Mouse (Mus musculus): ENCODE results near the gene Samd4b.

The Samd4b gene

DNA sequence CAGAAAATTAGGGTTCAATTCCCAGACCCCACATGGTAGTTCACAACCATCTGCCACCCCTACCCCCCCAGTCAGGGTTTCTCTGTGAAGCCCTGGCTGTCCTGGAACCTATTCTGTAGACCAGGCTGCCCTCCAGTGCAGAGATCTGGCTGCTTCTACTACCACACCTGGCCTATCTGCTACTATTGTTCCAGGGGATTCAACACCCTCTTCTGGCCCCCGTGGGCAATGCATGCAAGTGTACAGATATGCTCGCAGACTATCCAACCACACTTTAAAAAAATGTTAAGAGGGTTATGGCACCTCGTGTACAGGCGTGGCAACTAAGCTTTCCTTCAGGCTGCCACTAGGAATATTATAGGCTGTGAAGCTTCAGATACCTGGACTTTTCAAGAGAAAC is 185.1 kb downstream of the Samd4b start:
- CTCF ChIA-PET, result no interaction called here

DNA sequence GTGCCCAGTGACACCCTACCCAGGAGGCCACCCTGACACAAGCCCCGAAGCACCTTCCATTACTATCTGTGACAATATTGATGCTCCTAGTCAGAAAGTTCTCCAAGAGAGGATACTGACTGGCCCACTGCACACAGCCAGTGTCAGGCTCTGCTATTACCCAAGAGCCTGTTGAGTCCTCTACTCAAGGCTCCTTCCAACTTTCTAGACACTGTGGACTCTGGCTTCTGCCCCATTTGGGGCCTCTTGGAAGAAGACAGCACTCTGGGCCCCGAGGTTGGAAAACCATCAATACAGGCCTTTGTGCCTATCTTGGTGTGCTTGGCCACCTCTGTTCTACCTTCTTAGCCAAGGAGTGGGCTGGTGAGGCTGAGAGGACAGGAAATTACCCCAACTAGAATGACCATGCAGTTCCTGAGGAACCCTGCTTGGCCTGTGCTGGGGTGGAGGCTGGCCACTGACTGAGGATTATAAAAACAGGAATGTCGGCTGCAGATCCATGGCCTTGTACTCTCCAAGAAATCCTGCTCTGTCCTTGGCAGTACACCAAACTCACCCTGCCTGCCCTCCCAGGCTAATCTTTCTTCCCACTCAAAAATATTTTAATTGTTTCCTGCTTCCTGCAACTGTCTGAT is 187.0 kb downstream of the Samd4b start:
- CTCF ChIA-PET, result interaction anchor here (1.0 kb wide), 1 partner anchor 36 kb away, joined by 4 read pairs; no protein-coding TSS in a partner anchor

DNA sequence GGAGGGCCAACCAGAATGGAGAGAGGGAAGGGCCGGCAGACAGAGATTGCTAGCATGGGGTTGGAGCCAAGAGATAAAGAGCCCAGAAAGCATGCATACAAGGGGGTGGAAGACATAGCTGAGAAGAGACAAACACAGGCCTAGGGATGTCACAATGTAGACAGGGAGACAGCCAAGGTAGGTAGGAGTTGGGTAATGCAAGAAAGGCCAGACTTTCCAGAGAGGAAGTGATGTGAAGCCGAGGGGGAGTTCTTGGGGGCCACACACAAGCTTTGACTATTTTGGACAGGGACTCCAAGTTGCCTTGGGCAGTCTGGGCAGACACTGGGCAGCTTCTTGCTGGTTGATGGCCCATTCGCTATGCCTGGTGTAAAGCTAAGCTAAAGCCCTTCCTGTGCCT is 196.0 kb downstream of the Samd4b start:
- CTCF ChIA-PET, result no interaction called here

DNA sequence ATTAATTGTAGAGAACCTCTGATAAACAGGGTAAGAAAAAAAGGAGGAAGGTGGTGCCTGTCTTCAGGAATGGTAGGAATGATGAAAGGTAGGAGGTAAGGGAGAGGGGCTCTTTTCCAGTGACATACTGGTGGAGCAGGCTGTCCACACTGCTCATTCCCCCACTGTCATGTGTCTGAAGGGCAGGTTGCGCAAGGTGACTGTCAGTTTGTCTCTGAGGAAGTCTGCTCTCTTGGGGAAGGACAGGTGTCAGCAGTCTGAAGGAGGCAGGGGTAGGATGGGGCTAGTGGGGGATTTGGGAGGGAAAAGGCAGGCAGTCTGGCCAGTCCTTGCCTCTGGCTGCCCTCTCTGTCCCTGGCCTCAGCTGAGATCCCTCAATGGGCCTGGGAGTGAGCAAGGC is 196.9 kb downstream of the Samd4b start:
- CTCF ChIA-PET, result no interaction called here

DNA sequence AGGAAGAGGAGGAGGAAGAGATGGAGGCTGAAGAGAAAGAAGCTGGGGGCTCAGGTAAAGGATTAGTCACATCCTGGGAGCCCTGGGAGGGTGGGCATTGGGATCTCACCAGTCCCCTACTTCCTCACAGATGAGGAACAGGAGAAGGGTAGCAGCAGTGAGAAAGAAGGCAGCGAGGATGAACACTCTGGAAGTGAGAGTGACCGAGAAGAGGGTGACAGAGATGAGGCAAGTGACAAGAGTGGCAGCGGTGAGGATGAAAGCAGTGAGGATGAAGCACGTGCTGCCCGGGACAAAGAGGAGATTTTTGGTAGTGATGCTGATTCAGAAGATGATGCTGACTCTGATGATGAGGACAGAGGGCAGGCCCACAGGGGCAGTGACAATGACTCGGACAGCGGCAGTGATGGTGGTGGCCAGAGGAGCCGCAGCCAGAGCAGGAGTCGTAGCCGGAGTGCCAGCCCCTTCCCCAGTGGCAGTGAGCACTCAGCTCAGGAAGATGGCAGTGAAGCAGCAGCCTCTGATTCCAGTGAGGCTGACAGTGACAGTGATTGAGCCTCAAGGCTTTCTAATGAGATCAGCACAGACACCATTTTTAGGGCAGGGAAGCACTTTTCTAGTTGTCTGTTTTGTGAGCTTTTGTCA is 199.1 kb downstream of the Samd4b start:
- CTCF ChIA-PET, result no interaction called here

DNA sequence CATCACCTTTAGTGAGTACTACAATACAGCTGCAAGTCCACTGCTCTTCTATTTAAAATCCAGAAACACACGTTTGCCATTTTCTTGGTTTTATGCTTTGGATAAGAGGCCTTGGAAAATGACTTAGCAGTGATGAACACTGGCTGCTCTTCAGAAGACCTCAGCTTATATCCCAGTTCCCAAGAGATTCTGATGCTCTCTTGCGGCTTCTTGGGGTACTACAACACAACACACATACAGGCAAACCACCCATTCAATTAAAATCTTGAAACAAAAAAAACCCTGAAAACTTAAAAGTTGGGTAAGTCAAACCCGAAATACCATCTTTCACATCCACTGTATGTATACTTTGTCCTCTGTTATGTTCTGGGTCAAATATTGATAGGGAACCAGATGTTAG is 199.9 kb downstream of the Samd4b start:
- CTCF ChIA-PET, result no interaction called here

DNA sequence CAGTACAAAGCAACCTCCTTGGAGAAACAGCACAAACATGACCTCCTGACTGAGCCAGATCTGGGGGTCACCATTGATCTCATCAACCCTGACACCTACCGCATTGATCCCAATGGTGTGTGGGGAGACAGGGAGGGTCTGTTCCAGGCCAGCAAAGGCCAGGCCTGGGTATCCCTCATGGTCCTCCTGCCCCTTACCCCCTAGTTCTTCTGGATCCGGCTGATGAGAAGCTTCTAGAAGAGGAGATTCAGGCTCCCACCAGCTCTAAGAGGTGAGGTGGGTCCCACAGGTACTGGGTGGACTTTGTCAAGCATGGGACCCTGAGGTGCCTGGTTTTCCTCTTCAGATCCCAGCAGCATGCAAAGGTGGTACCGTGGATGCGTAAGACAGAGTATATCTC is 202.5 kb downstream of the Samd4b start:
- CTCF ChIA-PET, result no interaction called here

DNA sequence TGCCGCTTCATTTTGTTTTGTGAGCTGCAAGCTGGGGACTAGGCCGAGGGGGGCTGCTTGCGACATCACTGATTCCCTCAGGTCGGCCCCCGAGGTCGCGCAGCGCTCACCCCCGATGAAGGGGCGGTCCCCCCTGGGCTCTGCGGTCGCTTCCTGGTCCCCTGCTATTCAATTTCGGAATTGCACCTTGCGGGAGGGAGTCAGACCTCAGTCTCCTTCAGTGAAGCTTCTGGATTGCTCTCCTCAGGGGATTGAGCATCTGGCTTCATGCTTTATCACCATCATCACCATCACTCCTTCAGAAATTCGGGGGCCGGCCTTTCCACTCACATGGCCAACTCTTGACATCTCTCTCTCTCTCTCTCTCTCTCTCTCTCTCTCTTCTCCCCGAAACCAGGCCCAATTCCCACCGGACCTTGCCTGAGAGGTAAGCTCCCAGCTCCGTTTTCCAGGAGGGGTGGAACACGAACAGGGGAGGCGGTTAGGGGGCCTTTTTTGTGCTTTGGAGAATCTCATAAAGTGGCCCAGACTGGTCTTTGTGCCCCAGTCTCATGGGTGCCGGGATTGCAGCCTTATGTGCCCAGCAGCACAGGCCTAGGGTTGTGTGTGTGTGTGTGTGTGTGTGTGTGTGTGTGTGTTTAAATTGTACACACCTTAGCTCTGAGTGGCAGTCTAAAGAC is 204.5 kb downstream of the Samd4b start:
- CTCF ChIA-PET, result interaction anchor here (0.6 to 1.0 kb wide), 4 partner anchors 11 to 1195 kb away, joined by 3 to 6 read pairs (median 4); no protein-coding TSS in a partner anchor

DNA sequence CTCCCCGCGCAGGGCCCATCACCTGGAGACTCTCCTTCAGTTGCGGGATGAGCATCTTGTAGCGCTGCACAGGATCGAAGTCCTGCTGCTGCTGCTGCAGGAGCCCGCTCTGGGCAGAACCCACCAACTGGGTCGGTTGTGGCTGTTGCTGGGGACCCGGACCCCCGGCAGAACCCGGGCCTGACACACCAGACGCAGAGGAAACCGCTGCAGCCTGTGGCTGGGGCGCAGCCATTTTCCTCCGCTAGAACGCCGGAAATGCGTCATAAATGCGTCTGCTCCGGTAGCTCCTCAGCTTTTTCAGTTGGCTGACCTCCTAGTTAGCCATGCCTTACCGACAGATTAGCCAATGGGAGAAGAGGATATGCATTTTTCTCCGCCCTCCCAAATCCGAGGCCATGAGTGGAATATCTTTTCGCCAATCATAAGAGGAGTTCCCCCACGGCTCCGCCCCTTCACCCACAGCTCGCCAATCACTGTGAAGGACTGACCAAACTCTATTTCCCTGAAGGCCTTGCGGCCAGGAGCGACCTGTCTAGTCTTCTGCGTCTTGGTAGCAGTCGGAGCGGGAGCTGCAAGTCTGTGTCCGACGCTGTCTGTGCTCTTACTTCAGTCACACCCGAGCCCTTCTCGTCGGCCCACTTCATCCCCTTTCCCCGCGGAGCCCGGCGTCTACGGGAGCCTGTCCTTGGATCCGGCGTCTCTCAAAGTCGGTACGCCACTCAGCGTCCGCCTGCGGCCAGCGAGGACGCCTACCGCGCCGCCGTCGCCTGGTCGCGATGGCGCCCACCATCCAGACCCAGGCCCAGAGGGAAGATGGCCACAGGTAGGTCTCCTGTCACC is 205.3 kb downstream of the Samd4b start, which contains the start of the genes Med29 and Paf1:
Med29 (minus strand) TSS at position 280 of the 843 bp plus-strand sequence.
Paf1 (plus strand) TSS at position 523 of the 843 bp plus-strand sequence.
- CTCF ChIA-PET, result interaction anchor here (1.0 kb wide), 1 partner anchor 10 kb away, joined by 4 read pairs; no protein-coding TSS in a partner anchor

DNA sequence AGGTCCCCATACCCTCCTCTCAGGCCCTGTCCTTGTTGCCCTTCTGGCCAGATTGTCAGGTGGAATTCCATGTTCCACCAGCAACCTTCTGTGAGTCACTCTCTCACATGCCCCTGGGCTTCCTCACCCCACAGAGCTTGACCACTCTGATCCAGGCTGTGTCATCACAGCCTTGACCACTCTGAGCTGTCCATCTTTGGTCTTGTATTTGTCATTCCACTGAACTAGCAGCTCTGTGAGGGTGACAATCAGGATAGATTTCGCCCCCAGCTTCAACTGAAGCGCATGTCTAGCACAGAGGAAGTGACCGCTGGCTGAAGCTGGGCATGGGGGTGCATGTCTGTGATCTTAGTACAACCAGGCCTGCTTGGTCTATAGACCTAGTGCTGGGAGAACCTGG is 207.6 kb downstream of the Samd4b start:
- CTCF ChIA-PET, result no interaction called here

DNA sequence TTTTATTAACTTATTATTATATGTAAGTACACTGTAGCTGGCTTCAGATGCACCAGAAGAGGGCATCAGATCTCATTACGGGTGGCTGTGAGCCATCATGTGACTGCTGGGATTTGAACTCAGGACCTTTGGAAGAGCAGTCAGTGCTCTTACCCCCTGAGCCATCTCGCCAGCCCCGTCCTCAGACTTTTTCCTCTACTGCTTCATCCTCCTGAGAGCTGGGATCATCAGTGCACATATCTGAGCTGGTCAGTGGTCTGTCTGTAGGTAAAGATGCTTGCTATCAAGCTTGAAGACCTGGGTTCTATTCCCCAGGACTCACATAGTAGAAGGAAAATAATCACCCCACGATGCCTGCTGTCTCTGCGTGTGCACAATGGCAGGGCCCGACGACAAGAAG is 210.6 kb downstream of the Samd4b start:
- CTCF ChIA-PET, result interaction anchor here (1.8 kb wide), 1 partner anchor 14 kb away, joined by 4 read pairs; no protein-coding TSS in a partner anchor

DNA sequence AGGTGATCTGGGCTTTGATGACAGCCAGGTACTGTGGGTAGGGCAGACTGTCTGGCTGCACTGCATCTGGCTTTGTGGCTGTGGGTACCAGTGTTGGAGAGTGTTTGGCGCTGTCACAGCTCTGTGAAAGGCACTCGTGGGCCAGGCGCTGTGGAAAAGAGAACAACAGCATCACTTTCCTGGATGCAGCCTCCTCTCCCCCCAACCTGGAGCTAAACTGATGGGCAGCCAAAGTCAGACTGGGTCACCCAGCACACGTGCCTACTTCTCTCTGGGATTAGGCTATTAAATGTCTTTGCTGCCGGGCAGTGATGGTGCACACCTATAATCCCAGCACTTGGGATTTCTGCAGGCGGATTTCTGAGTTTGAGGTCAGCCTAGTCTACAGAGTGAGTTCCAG is 211.1 kb downstream of the Samd4b start:
- CTCF ChIA-PET, result interaction anchor here (1.4 to 1.8 kb wide), 2 partner anchors 11 to 13 kb away, joined by 3 to 4 read pairs; no protein-coding TSS in a partner anchor

DNA sequence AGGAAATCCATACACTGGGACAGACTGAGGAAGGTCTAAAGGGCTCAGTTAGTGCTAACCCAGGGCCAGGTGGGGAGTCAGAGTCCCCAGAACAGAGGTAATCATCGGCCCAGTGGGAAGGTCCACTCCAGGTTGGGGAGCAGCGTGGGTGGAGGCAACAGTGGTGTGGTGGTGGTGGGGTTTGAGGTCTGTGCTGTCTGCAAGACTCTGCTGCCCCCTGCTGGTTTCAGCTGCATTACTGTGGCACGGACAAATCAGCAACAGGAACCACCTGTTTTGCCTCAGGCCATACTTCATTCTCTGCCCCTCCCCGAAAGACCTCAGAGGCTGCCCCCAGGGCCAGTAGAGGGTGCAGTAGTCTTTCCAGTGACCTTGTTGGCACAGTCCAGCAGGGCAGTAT is 211.5 kb downstream of the Samd4b start:
- CTCF ChIA-PET, result interaction anchor here (0.6 to 1.4 kb wide), 3 partner anchors 11 to 354 kb away, joined by 3 to 4 read pairs (median 3); no protein-coding TSS in a partner anchor

DNA sequence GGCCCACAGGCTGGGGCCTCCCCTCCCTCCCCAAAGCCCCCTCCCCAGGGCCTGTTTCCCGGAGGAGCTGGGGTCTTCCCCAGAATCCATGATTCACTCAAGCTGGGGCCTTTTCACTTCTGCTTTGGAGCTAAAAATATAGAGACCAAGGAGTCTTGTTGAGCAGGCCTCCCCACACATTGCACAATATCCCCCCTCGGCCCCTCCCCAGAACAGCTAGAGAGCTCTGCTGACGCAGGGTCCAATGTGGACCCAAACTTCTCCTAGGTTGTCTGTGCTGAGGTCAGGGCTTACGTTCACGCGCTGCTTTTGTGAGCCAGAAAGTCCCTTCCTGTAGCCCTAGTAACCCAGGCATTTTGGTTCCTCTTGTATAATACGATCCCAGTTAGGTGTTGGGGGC is 211.9 kb downstream of the Samd4b start:
- CTCF ChIA-PET, result interaction anchor here (0.6 to 1.4 kb wide), 4 partner anchors 10 to 354 kb away, joined by 3 to 6 read pairs (median 4); no protein-coding TSS in a partner anchor

DNA sequence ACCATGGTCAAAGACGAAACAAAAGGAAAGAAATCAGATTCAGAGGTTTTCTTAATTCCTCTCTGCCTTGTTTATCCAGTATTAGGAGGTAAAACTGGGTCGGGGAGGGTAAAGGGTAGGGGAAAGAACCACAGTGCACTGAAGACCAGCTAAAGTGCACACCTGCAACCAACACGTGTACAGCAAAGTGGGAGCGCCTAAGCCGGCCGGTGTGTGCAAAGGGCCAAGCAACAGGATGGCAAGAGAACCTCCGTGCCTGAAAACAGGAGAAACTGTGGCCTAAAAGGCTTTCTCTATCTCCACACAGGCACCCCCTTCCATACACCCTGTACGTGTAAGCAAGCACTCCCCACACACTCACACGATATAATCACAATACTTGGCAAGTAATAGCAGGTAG is 212.7 kb downstream of the Samd4b start:
- CTCF ChIA-PET, result interaction anchor here (1.0 to 2.2 kb wide), 2 partner anchors 11 to 53 kb away, joined by 4 to 14 read pairs; no protein-coding TSS in a partner anchor

DNA sequence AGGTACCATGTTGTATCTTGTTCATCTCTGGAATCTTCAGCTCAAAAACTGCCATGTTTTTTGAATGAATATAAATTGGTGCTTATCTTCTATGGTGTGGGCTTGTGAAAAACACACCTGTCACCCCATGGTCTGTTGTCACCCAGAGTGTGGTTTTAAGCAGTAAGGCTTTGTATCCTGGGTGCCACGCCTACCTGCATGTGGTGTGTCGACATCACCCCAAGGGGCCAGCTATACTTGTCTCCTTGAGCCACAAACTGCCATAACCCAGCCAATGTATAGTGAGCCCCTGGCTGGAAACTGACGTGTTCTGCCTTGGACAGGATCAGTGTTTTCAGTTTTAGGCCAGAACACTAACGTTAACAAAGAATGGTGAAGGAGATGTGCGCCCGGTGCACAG is 213.8 kb downstream of the Samd4b start:
- CTCF ChIA-PET, result interaction anchor here (0.6 to 2.2 kb wide), 2 partner anchors 10 to 324 kb away, joined by 3 to 14 read pairs; no protein-coding TSS in a partner anchor

DNA sequence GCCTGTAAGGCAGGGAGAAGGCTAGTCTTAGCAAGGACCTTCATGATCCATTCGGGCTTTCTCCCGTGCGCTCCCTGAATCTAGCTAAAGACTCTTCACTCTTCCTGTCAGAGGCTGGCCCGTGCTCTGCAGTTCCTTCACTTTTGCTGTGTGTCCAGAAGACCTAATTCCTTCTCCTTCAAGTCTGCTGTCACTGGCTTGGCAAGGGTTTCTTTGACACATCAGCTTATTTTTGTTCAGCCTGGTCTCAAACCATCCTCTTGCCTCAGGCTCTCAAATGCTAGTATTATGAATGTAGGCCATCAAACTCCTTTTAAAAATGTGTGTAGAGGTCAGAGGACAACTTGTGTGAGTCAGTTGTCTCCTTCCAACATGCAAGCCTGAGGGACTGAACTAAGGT is 214.3 kb downstream of the Samd4b start:
- CTCF ChIA-PET, result interaction anchor here (2.2 kb wide), 1 partner anchor 9 kb away, joined by 14 read pairs; no protein-coding TSS in a partner anchor

DNA sequence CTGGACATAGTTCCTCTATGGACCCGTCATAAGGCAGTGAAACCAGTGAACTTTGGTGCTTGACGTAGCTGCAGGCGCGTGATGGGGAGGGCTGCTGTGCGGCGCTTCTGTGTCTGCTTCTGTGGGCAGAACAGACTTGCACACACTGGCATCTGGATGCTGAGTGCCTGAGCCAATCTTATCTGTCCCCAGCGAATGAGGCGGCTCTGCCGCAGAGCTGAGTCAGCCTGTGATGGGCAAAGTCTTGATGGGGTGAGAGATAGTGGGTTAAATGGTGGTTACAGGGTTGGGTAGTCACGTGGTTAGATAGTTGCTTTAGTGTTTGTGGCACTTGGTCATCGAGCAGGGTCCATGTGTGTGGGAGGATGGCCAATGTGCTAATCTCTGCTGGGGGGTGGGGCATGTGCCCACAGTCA is 215.0 kb downstream of the Samd4b start:
- CTCF ChIA-PET, result interaction anchor here (0.6 to 2.2 kb wide), 3 partner anchors 9 to 58 kb away, joined by 3 to 14 read pairs (median 4); no protein-coding TSS in a partner anchor

DNA sequence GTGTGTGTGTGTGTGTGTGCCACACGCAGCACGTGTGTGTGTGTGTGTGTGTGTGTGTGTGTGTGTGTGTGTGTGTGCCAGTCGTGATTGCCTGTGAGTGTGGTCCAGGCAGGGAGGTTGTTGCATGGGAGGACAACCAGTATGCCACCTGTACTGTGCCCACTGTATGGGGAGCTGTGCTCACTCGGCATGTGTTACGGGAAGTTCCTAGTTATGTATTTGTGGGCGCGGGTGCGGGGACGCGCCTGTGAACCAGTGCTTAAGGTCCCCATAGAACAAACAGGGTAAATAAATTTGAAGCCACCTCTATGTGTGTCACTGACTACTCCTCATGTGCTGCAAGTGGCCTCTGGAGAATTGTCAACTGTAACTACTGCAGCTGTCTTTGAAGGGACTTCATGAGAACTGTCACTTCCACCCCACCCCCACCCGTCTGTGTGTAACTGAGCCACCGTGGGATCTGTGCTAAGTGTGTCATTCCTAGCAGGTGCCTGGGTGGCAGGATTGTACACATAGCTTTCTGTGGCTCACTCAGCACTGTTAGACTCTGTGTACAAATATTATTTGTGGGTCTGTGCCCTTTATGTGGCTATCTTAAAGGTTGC is 215.5 kb downstream of the Samd4b start:
- CTCF ChIA-PET, result interaction anchor here (0.6 to 0.9 kb wide), 3 partner anchors 11 to 59 kb away, joined by 3 to 4 read pairs (median 4); no protein-coding TSS in a partner anchor

DNA sequence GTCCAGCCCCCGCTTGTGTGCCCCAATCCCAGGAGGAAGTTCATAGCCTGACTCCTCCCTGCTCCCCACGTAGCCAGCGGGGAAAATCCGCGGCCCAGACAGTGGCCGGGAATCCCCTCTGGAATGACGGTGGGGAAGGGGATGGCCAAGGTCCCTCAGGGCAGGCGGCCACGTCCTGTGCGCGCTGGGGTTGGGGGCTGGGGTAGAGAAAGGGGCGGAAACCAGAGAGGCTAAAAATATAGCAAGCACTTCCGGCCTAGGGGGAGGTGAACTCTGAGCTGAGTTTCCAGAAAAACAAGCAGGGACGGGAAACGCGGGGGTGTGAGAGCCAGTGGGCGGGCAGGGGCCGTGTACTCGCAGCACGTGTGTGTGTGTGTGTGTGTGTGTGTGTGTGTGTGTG is 216.0 kb downstream of the Samd4b start:
- CTCF ChIA-PET, result interaction anchor here (0.9 kb wide), 1 partner anchor 12 kb away, joined by 4 read pairs; no protein-coding TSS in a partner anchor
